Mouse (Mus musculus) forebrain, embryonic 10.5 days (tissue): ENCODE results near the gene Gm16181. TPM values are rescaled to one million over a fixed set of nuclear protein-coding genes. Genes with fewer than 3 reads are reported as not detected.

Experiments
- DNase-seq: peaks from one replicate; pipeline ENCODE4 v3.0.0-alpha.2; 2017; ENCODE audit warnings: low spot score; ENCODE audit errors: extremely low spot score
- H3K27ac ChIP-seq: fragments of 300-500 bp; sonication (generic); 2 replicates; pipeline ENCODE4 v1.5.1; 2016; ENCODE audit warnings: mild to moderate bottlenecking
- H3K27me3 ChIP-seq: fragments of 300-500 bp; sonication (generic); 2 replicates; pipeline ENCODE4 v1.6.1; 2016; ENCODE audit warnings: mild to moderate bottlenecking; ENCODE audit not compliant: poor library complexity, severe bottlenecking
- H3K36me3 ChIP-seq: fragments of 300-500 bp; sonication (generic); replicated peaks from 2 replicates; pipeline ENCODE4 v1.6.1; 2016; ENCODE audit warnings: mild to moderate bottlenecking, moderate library complexity
- H3K4me1 ChIP-seq: fragments of 300-500 bp; sonication (generic); 2 replicates; pipeline ENCODE4 v1.6.1; 2016
- H3K4me3 ChIP-seq: fragments of 300-500 bp; sonication (generic); 2 replicates; pipeline ENCODE4 v1.5.1; 2016; ENCODE audit warnings: mild to moderate bottlenecking, moderate library complexity
- H3K9me3 ChIP-seq: fragments of 300-500 bp; sonication (generic); 2 replicates; pipeline ENCODE4 v1.6.1; 2016; ENCODE audit warnings: mild to moderate bottlenecking, moderate library complexity
- WGBS: fragments of 180-500 bp; shearing (Covaris S2); methylation state at CpG from one replicate; pipeline ENCODE4 v1.1.7; 2016; 5-methylcytosine and 5-hydroxymethylcytosine counted together
- polyA plus RNA-seq: library from polyadenylated mRNA; unstranded; fragments of >200 nt; fragmentation: Nextera tagmentation; extraction: Ambion mirVana; gene quantifications from 2 replicates; pipeline ENCODE4 v1.2.1, GENCODE M21; 2016

The Gm16181 gene
- polyA plus RNA-seq, 1 experiment from 2014 or later: not detected

DNA sequence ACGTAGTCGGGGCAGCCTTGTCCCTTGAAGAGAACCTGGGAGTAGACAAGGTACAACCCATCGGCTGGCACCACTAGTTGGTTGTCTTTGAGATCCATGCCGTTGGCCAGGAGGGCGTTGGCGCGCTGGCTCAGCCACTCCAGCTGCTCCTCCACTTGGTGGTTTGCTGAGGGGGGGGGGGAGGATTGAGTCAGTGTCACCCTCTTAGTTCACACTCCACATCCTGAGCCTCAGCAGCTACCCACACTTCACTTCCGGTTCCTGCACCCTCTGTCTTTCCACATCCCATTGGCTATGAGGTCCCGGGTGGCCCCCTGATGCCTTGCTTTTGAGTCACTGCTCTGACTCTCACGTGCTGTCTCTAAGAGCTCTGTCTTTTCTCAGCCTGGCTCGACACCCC lies 20.2 kb upstream of the Gm16181 start:
- H3K27ac ChIP-seq: no peak overlapping the region
- DNase-seq: no peak
- peaks cover 32% of the 10 kb centered on the region for H3K4me1 ChIP-seq
- H3K36me3 ChIP-seq: no peaks in the 10 kb centered on the region
- WGBS: 94% methylated on average over 11 of the region's 11 CpGs
- H3K4me3 ChIP-seq: no peak overlapping the region
- no peaks in the 10 kb centered on the region for H3K9me3 ChIP-seq
- peaks cover 94% of the 10 kb centered on the region for H3K27me3 ChIP-seq

DNA sequence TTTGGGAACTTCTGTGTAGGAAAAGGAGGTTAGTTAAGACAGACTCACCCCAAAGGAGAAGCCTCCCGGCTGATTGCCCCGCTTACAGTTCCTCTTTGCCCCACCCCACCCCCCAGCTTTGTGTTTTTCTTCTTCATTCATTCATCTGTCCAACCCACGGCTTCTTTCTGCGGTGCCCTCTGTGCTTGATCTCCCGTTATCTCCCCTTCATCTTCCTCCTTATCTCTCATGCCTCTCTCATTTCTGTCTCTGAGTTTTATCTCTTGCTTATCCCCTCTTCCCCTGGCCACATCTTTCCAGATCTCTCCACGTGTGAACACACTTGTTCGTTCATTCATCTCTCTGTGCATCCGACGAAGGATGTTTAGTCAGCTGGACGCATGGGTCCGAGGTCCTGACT lies 19.5 kb upstream of the Gm16181 start:
- WGBS: 85% methylated on average over 11 of the region's 11 CpGs
- Histone ChIP-seq H3K27ac (no peak overlapping the region), H3K4me3 (no peak overlapping the region), H3K4me1 (peaks cover 24% of the 10 kb centered on the region), H3K36me3 (no peaks in the 10 kb centered on the region), H3K27me3 (peaks cover 89% of the 10 kb centered on the region), H3K9me3 (no peaks in the 10 kb centered on the region)
- DNase-seq: no peak

DNA sequence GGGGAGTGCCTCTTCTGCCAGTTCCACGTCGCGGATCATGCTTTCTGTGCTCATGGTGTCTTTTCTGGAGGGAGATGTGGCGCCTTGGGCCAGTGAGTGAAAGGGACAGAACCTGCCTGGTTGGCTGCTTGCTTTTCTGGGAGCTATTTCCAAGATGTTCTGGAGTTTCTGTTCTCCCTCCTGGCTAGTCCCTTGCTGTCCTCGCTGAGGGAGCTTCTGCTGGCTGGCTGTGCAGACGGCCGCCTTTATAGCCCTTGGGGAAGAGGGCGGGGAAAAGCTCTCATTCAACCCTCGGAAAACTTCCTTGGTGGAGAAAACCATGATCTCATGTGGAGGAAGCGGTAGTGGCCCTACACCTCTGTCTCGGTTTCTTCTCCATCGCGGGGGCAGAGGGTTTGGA lies 18.8 kb upstream of the Gm16181 start, which contains the start of gene Tnf:
Gene Tnf (minus strand): TSS at position 221 of the 400 bp plus-strand sequence.
- no peak for DNase-seq
- H3K4me1 ChIP-seq: peaks cover 21% of the 10 kb centered on the region
- 52% methylated on average over 13 of the region's 13 CpGs for WGBS
- no peak within 1 kb of the TSS for H3K4me3 ChIP-seq
- no peaks in the 10 kb centered on the region for H3K36me3 ChIP-seq
- no peaks in the 10 kb centered on the region for H3K9me3 ChIP-seq
- peaks cover 82% of the 10 kb centered on the region for H3K27me3 ChIP-seq
- H3K27ac ChIP-seq: no peak within 1 kb of the TSS

DNA sequence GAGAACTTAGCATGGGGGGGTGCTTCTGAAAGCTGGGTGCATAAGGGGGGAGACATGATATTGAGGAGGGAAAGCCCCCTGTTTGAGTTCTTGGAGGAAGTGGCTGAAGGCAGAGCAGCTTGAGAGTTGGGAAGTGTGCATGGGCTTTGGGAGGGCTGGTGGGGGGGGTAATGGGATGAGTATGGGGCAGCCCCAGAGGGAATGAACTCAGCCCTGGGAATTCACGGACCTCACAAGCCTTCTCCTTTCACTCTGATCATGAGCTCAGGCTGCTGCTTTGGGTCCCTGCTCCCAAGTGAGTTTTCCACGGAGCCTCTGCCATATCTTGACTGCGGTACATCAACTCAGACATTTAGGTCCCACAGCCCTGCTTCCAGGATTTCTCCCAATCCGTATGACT lies 18.2 kb upstream of the Gm16181 start:
- no peak for DNase-seq
- Histone ChIP-seq H3K4me1 (peaks cover 21% of the 10 kb centered on the region), H3K36me3 (no peaks in the 10 kb centered on the region), H3K4me3 (no peak overlapping the region), H3K9me3 (no peaks in the 10 kb centered on the region), H3K27ac (no peak overlapping the region), H3K27me3 (peaks cover 76% of the 10 kb centered on the region)
- WGBS: 77% methylated on average over 4 of the region's 4 CpGs

DNA sequence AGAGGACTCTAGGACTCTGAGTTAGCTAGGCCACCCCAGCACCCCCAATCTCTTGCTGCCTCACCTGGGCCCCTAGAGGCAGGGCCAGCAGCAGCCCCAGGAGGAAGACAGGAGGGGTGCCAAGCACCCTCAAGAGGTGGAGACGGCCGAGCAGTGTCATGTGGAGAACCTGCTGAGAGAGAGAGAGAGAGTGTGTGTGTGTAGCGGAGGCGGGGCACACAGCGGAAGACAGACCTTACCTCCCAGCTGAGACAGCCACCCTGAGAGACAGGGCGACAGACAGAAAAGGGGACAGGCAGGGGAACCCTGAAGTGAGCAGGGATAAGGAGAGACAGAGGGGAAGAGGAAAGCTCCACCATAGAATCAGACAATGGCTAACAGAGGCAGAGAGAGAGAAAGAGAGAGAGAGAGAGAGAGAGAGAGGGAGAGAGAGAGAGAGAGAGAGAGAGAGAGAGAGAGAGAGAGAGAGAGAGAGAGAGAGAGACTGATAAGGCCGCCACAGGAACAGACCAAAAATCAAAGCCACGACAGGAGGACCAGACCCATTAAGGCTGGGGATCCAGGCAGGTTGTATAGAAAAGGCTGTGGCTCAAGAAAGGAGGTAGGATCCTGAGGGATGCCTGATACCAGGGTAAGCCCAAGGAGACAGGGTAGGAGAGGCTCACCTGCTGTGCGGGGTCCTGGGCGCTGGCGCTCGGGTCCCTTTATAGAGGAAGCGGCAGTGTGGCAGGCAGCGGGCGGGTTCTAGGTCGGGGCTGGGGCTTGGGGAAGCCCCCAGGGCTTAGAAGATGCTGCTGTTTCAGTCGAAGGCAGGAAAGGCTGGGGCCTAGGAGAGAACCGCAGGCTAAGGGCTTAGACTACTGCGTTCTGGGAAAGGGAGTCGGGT lies 15.9 kb upstream of the Gm16181 start, which contains the start of gene Lta:
Gene Lta (minus strand): TSS at position 858 of the 886 bp plus-strand sequence.
- Histone ChIP-seq H3K4me3 (no peak within 1 kb of the TSS), H3K4me1 (peaks cover 19% of the 10 kb centered on the region; the same call in 1 of the 2 replicates), H3K27me3 (peaks cover 59% of the 10 kb centered on the region), H3K9me3 (no peaks in the 10 kb centered on the region), H3K36me3 (no peaks in the 10 kb centered on the region), H3K27ac (no peak within 1 kb of the TSS)
- DNase-seq: no peak
- 29% methylated on average over 20 of the region's 20 CpGs for WGBS

GRCm38 (mm10) chr17:35205380-35205769 lies 15.3 kb upstream of the Gm16181 start:
- H3K27me3 ChIP-seq: peaks cover 52% of the 10 kb centered on the region
- H3K4me3 ChIP-seq: no peak overlapping the region
- no peak overlapping the region for H3K27ac ChIP-seq
- 64% methylated on average over 10 of the region's 10 CpGs for WGBS
- H3K4me1 ChIP-seq: peaks cover 20% of the 10 kb centered on the region; the same call in 1 of the 2 replicates
- no peaks in the 10 kb centered on the region for H3K36me3 ChIP-seq
- DNase-seq: no peak
- no peaks in the 10 kb centered on the region for H3K9me3 ChIP-seq

GRCm38 (mm10) chr17:35209785-35210535 lies 10.7 kb upstream of the Gm16181 start:
- Histone ChIP-seq H3K4me3 (no peak overlapping the region), H3K4me1 (peaks cover 18% of the 10 kb centered on the region), H3K36me3 (no peaks in the 10 kb centered on the region), H3K9me3 (no peaks in the 10 kb centered on the region), H3K27ac (no peak overlapping the region), H3K27me3 (peaks cover 7% of the 10 kb centered on the region)
- WGBS: 82% methylated on average over 12 of the region's 12 CpGs
- no peak for DNase-seq

- Histone ChIP-seq H3K36me3 (no peaks in the 10 kb centered on the region), H3K4me3 (no peak overlapping the region), H3K9me3 (no peaks in the 10 kb centered on the region), H3K27me3 (peaks cover under 1% of the 10 kb centered on the region; the same call in 1 of the 2 replicates), H3K4me1 (peaks cover 14% of the 10 kb centered on the region; the same call in 1 of the 2 replicates), H3K27ac (no peak overlapping the region)
- 87% methylated on average over 3 of the region's 3 CpGs for WGBS
- DNase-seq: no peak
These were observed 10.0 kb upstream of the Gm16181 start for GRCm38 (mm10) chr17:35210593-35210992.

GRCm38 (mm10) chr17:35213071-35213470 lies 7.6 kb upstream of the Gm16181 start:
- DNase-seq: no peak
- H3K4me1 ChIP-seq: peaks cover 14% of the 10 kb centered on the region; the same call in 1 of the 2 replicates

DNA sequence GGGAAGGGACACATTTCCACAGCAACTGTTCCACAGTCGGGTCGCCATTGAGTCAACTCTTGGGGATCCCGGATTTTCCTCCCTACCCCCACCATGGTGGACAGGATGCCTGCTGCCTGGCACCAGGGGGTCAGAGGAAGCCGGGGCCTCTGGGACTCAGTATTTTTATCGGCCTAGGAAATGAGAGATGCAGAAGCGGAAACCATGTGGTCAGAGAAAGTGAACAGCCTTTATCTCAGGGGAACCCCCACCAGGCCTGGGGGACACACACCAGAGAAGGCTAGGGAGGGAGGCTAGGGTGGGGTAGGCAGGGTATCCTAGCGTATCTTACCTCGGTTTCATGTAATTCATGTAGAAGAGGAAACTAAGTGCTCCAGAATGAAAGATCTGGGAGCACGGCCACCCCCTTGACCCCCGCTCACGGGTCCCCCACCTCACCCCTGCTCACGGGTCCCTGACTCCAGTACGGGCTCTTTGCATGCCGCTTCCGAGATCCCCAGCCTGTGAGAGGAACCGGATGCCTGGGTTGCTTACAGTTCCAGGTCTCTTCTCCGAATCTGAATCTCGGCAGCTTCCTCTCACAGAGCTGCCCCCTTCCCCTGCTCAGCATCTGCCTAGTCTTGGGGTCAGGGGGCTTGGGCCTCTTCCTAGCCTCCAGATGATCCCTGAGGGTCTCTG lies 2.0 kb upstream of the Gm16181 start:
- no peaks in the 10 kb centered on the region for H3K9me3 ChIP-seq
- H3K36me3 ChIP-seq: peaks cover 43% of the 10 kb centered on the region
- H3K4me1 ChIP-seq: peaks cover 5% of the 10 kb centered on the region; the same call in 1 of the 2 replicates
- H3K27me3 ChIP-seq: no peaks in the 10 kb centered on the region
- DNase-seq: no peak
- H3K27ac ChIP-seq: no peak overlapping the region
- WGBS: 83% methylated on average over 18 of the region's 18 CpGs
- no peak overlapping the region for H3K4me3 ChIP-seq

More at GRCm38 (mm10) chr17:35213071-35213470, 7.6 kb upstream of the Gm16181 start:
- H3K27ac ChIP-seq: no peak overlapping the region
- 89% methylated on average over 5 of the region's 5 CpGs for WGBS
- H3K4me3 ChIP-seq: no peak overlapping the region
- H3K27me3 ChIP-seq: no peaks in the 10 kb centered on the region
- H3K9me3 ChIP-seq: no peaks in the 10 kb centered on the region
- H3K36me3 ChIP-seq: no peaks in the 10 kb centered on the region

DNA sequence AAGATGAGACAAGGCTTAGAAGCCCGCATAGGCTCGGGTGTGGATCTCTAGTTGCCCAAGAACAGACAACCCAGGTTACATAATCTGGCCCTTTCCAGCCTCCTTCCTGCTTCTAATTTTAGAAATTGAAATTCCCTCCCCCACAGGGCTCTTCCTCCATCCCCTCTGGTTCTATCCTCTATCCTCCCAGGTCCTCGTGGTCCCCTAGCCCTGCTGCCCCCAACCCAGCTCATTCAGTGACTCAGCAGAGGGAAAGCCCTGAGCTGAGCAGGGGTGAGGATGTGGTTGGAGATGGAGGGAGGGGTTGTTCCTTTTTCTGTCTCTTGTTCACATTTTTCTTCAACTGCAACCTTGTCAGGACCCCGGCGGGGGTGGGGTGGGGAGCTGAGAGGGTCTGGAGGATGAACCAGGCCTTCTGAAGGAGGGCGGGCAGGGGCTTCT lies 1.0 kb upstream of the Gm16181 start:
- no peaks in the 10 kb centered on the region for H3K9me3 ChIP-seq
- no peak for DNase-seq
- H3K36me3 ChIP-seq: peaks cover 50% of the 10 kb centered on the region
- H3K4me1 ChIP-seq: 0 out of 2 replicates have a peak, but pooled peaks cover under 1% of the 10 kb centered on the region
- H3K27me3 ChIP-seq: no peaks in the 10 kb centered on the region
- H3K4me3 ChIP-seq: no peak overlapping the region
- 88% methylated on average over 6 of the region's 6 CpGs for WGBS
- H3K27ac ChIP-seq: no peak overlapping the region

GRCm38 (mm10) chr17:35222299-35222698 lies 1.7 kb downstream of the Gm16181 start:
- H3K4me1 ChIP-seq: no peaks in the 10 kb centered on the region
- H3K36me3 ChIP-seq: peaks cover 72% of the 10 kb centered on the region
- H3K4me3 ChIP-seq: no peak overlapping the region
- no peak for DNase-seq
- WGBS: 87% methylated on average over 6 of the region's 6 CpGs
- no peaks in the 10 kb centered on the region for H3K27me3 ChIP-seq
- H3K9me3 ChIP-seq: no peaks in the 10 kb centered on the region
- no peak overlapping the region for H3K27ac ChIP-seq
